Mouse (Mus musculus) E14TG2a.4 (cell line): ENCODE results near the gene A930018P22Rik.

Experiments
- CTCF ChIP-seq: conservative IDR thresholded peaks from 2 replicates; pipeline ENCODE4 v1.5.1; 2014; ENCODE audit warnings: low read length
- NANOG ChIP-seq: IDR thresholded peaks from 2 replicates; pipeline ENCODE4 v1.6.1; 2014; ENCODE audit warnings: borderline replicate concordance, low read length, mixed read lengths
- POU5F1 ChIP-seq: IDR thresholded peaks from 2 replicates; pipeline ENCODE4 v1.6.1; 2014; ENCODE audit warnings: low read length, borderline replicate concordance

DNA sequence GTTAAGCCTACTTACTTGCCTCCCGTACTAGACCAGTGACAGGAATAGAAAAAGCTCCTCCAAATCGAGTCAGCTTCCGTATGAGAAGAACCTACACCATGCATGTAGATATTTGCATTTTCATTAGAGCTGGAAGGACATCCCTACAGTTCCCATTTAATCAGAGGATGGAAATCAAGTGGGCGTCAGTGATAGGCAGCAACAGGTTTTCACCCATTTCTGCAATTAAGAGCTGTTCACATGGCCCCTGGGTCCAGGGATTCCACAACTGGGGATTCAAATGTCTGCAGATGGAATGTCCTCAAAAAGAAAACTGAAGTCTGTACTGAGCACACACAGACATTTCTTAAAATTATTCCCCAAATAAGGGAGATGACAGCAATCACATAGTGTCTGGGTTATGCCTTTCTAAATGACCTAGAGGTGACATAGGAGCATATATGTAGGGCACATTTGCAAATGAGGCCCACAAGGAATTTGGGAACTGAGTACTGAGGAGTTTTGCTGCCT is 41.5 kb downstream of the A930018P22Rik start:
- TF ChIP-seq CTCF, result no peak
- no peak for TF ChIP-seq NANOG
- TF ChIP-seq POU5F1, result no peak
